Mouse (Mus musculus): ENCODE results near the gene Smok2a. TPM values are rescaled to one million over a fixed set of nuclear protein-coding genes. Genes with fewer than 3 reads are reported as not detected.
"Not testable (repeated sequence)": the region's sequence is repeated elsewhere in the genome, so short reads cannot be mapped to it uniquely, and the experiment has no call there.

Gene Smok2a
- polyA plus RNA-seq, 1 experiment from 2014 or later: not detected

DNA sequence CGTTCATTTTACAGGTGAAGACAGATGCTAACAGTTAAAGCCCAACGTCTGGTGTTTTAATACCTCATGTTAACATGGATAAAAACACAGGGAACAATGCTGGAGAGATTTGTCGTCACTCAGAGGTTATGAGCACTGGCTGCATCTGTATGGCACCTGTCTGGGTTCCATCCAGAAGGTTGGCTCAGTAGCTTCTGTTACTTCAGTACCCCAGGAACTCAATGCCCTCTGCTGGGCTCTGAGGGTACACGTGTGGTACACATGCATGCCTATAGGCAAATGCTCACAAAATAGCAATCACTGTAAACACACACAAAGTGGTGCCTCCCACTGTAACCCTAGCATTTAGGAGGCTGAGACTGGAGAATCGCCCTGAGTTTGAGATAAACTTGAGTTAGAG, 33.8 kb downstream of the Smok2a start:
- WGBS: 64% methylated on average over 1 of the region's 5 CpGs
- H3K36me3 ChIP-seq (replicated peaks; ENCODE audit: control insufficient read depth, insufficient read depth); H3K27ac ChIP-seq; H3K27me3 ChIP-seq (ENCODE audit: control insufficient read depth, insufficient read depth, low read length); H3K4me3 ChIP-seq (replicated peaks; ENCODE audit: low read length); H3K9ac ChIP-seq; H3K9me3 ChIP-seq (ENCODE audit: control insufficient read depth, low read length); H3K4me2 ChIP-seq (replicated peaks); DNase-seq (ENCODE audit: low spot score); H3K4me1 ChIP-seq (replicated peaks; ENCODE audit: control insufficient read depth, insufficient read depth, low read length): not testable (repeated sequence)
- ATAC-seq (ENCODE audit: low FRiP score): peak; percentile 14; the same call in 1 of the 2 replicates

Other genes starting within 250 kb of the Smok2a start
- 120 and 123 TPM in 2 replicates for gene Wtap, start 227.0 kb upstream of the Smok2a start, polyA plus RNA-seq (2014; fragmentation: Nextera tagmentation; extraction: Ambion mirVana)
- 163 and 172 TPM in 2 replicates for gene Sod2, start 214.3 kb upstream of the Smok2a start, polyA plus RNA-seq (2014; fragmentation: Nextera tagmentation; extraction: Ambion mirVana)
- 0.16 and 0.22 TPM in 2 replicates for gene Gpr31b, start 168.9 kb upstream of the Smok2a start, polyA plus RNA-seq (2014; fragmentation: Nextera tagmentation; extraction: Ambion mirVana)
- gene Tcp10b, start 160.1 kb upstream of the Smok2a start, polyA plus RNA-seq (2014; fragmentation: Nextera tagmentation; extraction: Ambion mirVana): 0.29 and 0.44 TPM in 2 replicates
- not detected in 2 replicates for gene Unc93a, start 89.4 kb upstream of the Smok2a start, polyA plus RNA-seq (2014; fragmentation: Nextera tagmentation; extraction: Ambion mirVana)
- not detected in 2 replicates for gene Smok2b, start 9.1 kb downstream of the Smok2a start, polyA plus RNA-seq (2014; fragmentation: Nextera tagmentation; extraction: Ambion mirVana)
- 0.16 TPM in 1 of 2 replicates, not detected in the other for gene Tcp10c, start 133.4 kb downstream of the Smok2a start, polyA plus RNA-seq (2014; fragmentation: Nextera tagmentation; extraction: Ambion mirVana)

Data from hindbrain, embryonic 14.5 days (tissue).